Mouse (Mus musculus) CH12.LX (cell line): ENCODE data around the gene Rab8a.
A peak's percentile ranks its signal among the peaks of the same experiment; 100 is the strongest.

Source experiments
- CTCF ChIP-seq, 2 experiments: IDR thresholded peaks in 1 of 2; conservative IDR thresholded peaks in 1 of 2; 2 replicates each; pipeline ENCODE4 v1.5.1; 2011 to 2012; ENCODE audit warnings: low read depth in 2 of 2, low read length in 2 of 2, improper control_type of control experiment in 1 of 2, inconsistent platforms in 1 of 2, mild to moderate bottlenecking in 1 of 2, moderate library complexity in 1 of 2
- HCFC1 ChIP-seq: IDR thresholded peaks from 2 replicates; pipeline ENCODE4 v1.6.1; 2012; ENCODE audit warnings: low read depth, mild to moderate bottlenecking, inconsistent platforms, low read length, improper control_type of control experiment
- IRF4 ChIP-seq: IDR thresholded peaks from 2 replicates; pipeline ENCODE4 v1.6.1; 2014; ENCODE audit warnings: low read depth, mild to moderate bottlenecking, inconsistent platforms, low read length, improper control_type of control experiment
- KAT2A ChIP-seq: IDR thresholded peaks from 2 replicates; pipeline ENCODE4 v1.6.1; 2012; ENCODE audit warnings: low read length, improper control_type of control experiment, inconsistent platforms; ENCODE audit not compliant: insufficient replicate concordance
- POLR2A ChIP-seq: IDR thresholded peaks from 2 replicates; pipeline ENCODE4 v1.6.1; 2011; ENCODE audit warnings: low read depth, mild to moderate bottlenecking, improper control_type of control experiment, low read length
- SMC3 ChIP-seq: IDR thresholded peaks from 2 replicates; pipeline ENCODE4 v1.6.1; 2011; ENCODE audit warnings: low read depth, low read length, improper control_type of control experiment
- TBP ChIP-seq: conservative IDR thresholded peaks from 2 replicates; pipeline ENCODE4 v1.6.1; 2011; ENCODE audit warnings: low read depth, low read length, improper control_type of control experiment
- USF1 ChIP-seq: IDR thresholded peaks from 2 replicates; pipeline ENCODE4 v1.6.1; 2014; ENCODE audit warnings: low read depth, mild to moderate bottlenecking, inconsistent platforms, low read length, improper control_type of control experiment
- ZNF384 ChIP-seq: IDR thresholded peaks from 2 replicates; pipeline ENCODE4 v1.6.1; 2012; ENCODE audit warnings: low read depth, low read length, improper control_type of control experiment, inconsistent platforms

- no peak for TF ChIP-seq USF1
- peak; percentile 83 for TF ChIP-seq POLR2A
- TF ChIP-seq KAT2A: no peak
- peak; percentile 68; the same call in 1 of the 2 replicates for TF ChIP-seq IRF4
- no peak for TF ChIP-seq HCFC1
- peak; percentile 49 to 70 for TF ChIP-seq CTCF (conservative IDR thresholded peaks at IDR 0.05 in 1 of 2, IDR thresholded peaks at IDR 0.05 in 1 of 2; ENCODE audit: low read depth in 2 of 2, low read length in 2 of 2)
- TF ChIP-seq TBP: peak; percentile 82
- TF ChIP-seq SMC3: peak; percentile 28; the same call in 1 of the 2 replicates
- no peak for TF ChIP-seq ZNF384
These were observed 28.6 kb downstream of the Rab8a start, which contains the start of gene Hsh2d for GRCm38 (mm10) chr8:72189417-72190214.
